Comparison of ENCODE assay signal across 8 mouse cellular contexts in the genomic region with DNA sequence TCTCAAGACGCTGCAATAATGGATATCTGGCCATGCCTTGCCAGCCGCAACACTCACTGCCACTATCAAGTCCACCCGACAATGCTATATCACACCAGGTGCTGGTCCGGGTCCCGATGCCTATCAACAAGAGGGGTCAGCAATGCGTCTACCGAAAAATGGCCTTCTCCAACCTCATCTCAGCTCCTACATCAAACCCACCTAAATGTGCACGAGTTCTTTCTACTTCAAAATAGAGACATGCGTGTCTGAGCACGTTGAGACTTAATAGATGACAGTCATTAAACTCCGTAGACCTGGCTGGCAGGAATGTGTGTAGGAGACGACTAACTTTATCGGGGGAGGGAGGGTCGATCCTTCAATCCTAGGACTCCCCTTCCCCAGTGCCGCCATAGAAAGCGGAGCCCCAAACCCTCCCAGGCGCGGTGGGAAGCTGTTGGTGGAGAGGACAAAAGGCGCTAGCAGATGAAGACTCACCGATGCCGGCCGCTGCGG. TPM values are rescaled to one million over a fixed set of nuclear protein-coding genes. Genes with fewer than 3 reads are reported as not detected.
A peak's percentile ranks its signal among the peaks of the same experiment; 100 is the strongest.
DNase-seq lines count a peak whose midpoint lies in the region; ATAC-seq and TF ChIP-seq lines count a peak whose summit lies in the region.

No protein-coding gene starts in this region.

- peak in 1 of 2 experiments; percentile 31 for DNase-seq in left cerebral cortex, adult 2 months (ENCODE audit: extremely low spot score in 1 of 2, low spot score in 2 of 2)
- no peak for DNase-seq in left cerebral cortex, adult 11 months (ENCODE audit: low spot score)
- peak; percentile 21 for DNase-seq in adrenal gland, postnatal 14 days
- DNase-seq in midbrain, embryonic 10.5 days (ENCODE audit: low spot score): no peak
- no peak for DNase-seq in ovary, postnatal 10 days (ENCODE audit: low spot score)
- DNase-seq in embryo, embryonic 9.5 days (ENCODE audit: extremely low spot score): no peak

- H3K27ac ChIP-seq in left cerebral cortex, adult 2 months: peak overlapping the region; percentile 94
- H3K27ac ChIP-seq in embryonic facial prominence, embryonic 13.5 days: peak overlapping the region; percentile 84
- peak overlapping the region; percentile 88 for H3K27ac ChIP-seq in hindbrain, embryonic 15.5 days (replicated peaks)
- H3K27ac ChIP-seq in midbrain, embryonic 10.5 days (replicated peaks): peak overlapping the region; percentile 95

- WGBS in embryonic facial prominence, embryonic 13.5 days: under 1% methylated on average over 23 of the region's 23 CpGs
- WGBS in hindbrain, embryonic 15.5 days: under 1% methylated on average over 23 of the region's 23 CpGs
- WGBS in midbrain, embryonic 10.5 days: under 1% methylated on average over 23 of the region's 23 CpGs

- peaks cover 8% of the 10 kb centered on the region; the same call in 1 of the 2 replicates for H3K36me3 ChIP-seq in embryonic facial prominence, embryonic 13.5 days
- H3K36me3 ChIP-seq in hindbrain, embryonic 15.5 days: no peaks in the 10 kb centered on the region
- peaks cover 5% of the 10 kb centered on the region; the same call in 1 of the 2 replicates for H3K36me3 ChIP-seq in midbrain, embryonic 10.5 days

- H3K27me3 ChIP-seq in embryonic facial prominence, embryonic 13.5 days: peaks cover 3% of the 10 kb centered on the region
- no peaks in the 10 kb centered on the region for H3K27me3 ChIP-seq in hindbrain, embryonic 15.5 days
- H3K27me3 ChIP-seq in midbrain, embryonic 10.5 days (ENCODE audit: low read depth, poor library complexity, severe bottlenecking): peaks cover 4% of the 10 kb centered on the region; the same call in 1 of the 2 replicates

- H3K4me2 ChIP-seq in embryonic facial prominence, embryonic 13.5 days: peak overlapping the region; percentile 80
- H3K4me2 ChIP-seq in hindbrain, embryonic 15.5 days: peak overlapping the region; percentile 61

- H3K4me3 ChIP-seq in left cerebral cortex, adult 2 months: peak overlapping the region; percentile 82
- H3K4me3 ChIP-seq in embryonic facial prominence, embryonic 13.5 days: peak overlapping the region; percentile 81
- H3K4me3 ChIP-seq in hindbrain, embryonic 15.5 days: peak overlapping the region; percentile 73
- H3K4me3 ChIP-seq in midbrain, embryonic 10.5 days: peak overlapping the region; percentile 88

- peak overlapping the region; percentile 88 for H3K9ac ChIP-seq in embryonic facial prominence, embryonic 13.5 days
- peak overlapping the region; percentile 80 for H3K9ac ChIP-seq in hindbrain, embryonic 15.5 days

- ATAC-seq in embryonic facial prominence, embryonic 13.5 days (ENCODE audit: insufficient number of reproducible peaks, insufficient read depth, low FRiP score, low TSS enrichment, low read depth): 0 out of 2 replicates have a peak, but pooled peaks have one; percentile 15
- peak; percentile 39; the same call in 1 of the 2 replicates for ATAC-seq in hindbrain, embryonic 15.5 days (ENCODE audit: low FRiP score, low read depth)

- H3K9me3 ChIP-seq in embryonic facial prominence, embryonic 13.5 days: no peaks in the 10 kb centered on the region
- no peaks in the 10 kb centered on the region for H3K9me3 ChIP-seq in hindbrain, embryonic 15.5 days
- no peaks in the 10 kb centered on the region for H3K9me3 ChIP-seq in midbrain, embryonic 10.5 days (replicated peaks)

- intact Hi-C loops in left cerebral cortex, adult 2 months (cut with DNase I): no loop called here

- TF ChIP-seq CTCF in left cerebral cortex, adult 2 months (IDR thresholded peaks at IDR 0.05): no peak

- peaks cover 7% of the 10 kb centered on the region; the same call in 1 of the 2 replicates for H3K4me1 ChIP-seq in embryonic facial prominence, embryonic 13.5 days
- peaks cover 28% of the 10 kb centered on the region for H3K4me1 ChIP-seq in hindbrain, embryonic 15.5 days (replicated peaks)
- peaks cover 29% of the 10 kb centered on the region for H3K4me1 ChIP-seq in midbrain, embryonic 10.5 days

RNA-seq across cellular contexts. Expression of a gene that starts 0.4 kb away (rescaled TPM):
- total RNA-seq in left cerebral cortex, adult 2 months (2021): 10 to 100 TPM; 41.8 to 45.0 TPM
- 32.0 and 35.0 TPM in 2 replicates for total RNA-seq in adrenal gland, postnatal 14 days (2021)
- 28.9 and 29.5 TPM in 2 replicates for polyA plus RNA-seq in embryonic facial prominence, embryonic 13.5 days (2015; fragmentation: Nextera tagmentation; extraction: Ambion mirVana)
- 30.7 and 30.9 TPM in 2 replicates for polyA plus RNA-seq in hindbrain, embryonic 15.5 days (2015; fragmentation: Nextera tagmentation; extraction: Ambion mirVana)
- polyA plus RNA-seq in midbrain, embryonic 10.5 days (2016; fragmentation: Nextera tagmentation; extraction: Ambion mirVana): 23.2 and 28.7 TPM in 2 replicates

RNA-seq across cellular contexts. Expression of a gene that starts 6.7 kb away (rescaled TPM):
- 10 to 100 TPM; 21.8 to 28.5 TPM for total RNA-seq in left cerebral cortex, adult 2 months (2021)
- total RNA-seq in adrenal gland, postnatal 14 days (2021): 8.1 and 11.2 TPM in 2 replicates
- 1.5 and 2.6 TPM in 2 replicates for polyA plus RNA-seq in embryonic facial prominence, embryonic 13.5 days (2015; fragmentation: Nextera tagmentation; extraction: Ambion mirVana)
- 12.4 and 14.1 TPM in 2 replicates for polyA plus RNA-seq in hindbrain, embryonic 15.5 days (2015; fragmentation: Nextera tagmentation; extraction: Ambion mirVana)
- 3.3 and 5.4 TPM in 2 replicates for polyA plus RNA-seq in midbrain, embryonic 10.5 days (2016; fragmentation: Nextera tagmentation; extraction: Ambion mirVana)

RNA-seq across cellular contexts. Expression of a gene that starts 38.1 kb away (rescaled TPM):
- total RNA-seq in left cerebral cortex, adult 2 months (2021): 10 to 100 TPM; 57.0 to 57.6 TPM
- total RNA-seq in adrenal gland, postnatal 14 days (2021): 39.3 and 48.9 TPM in 2 replicates
- polyA plus RNA-seq in embryonic facial prominence, embryonic 13.5 days (2015; fragmentation: Nextera tagmentation; extraction: Ambion mirVana): 41.7 and 45.1 TPM in 2 replicates
- polyA plus RNA-seq in hindbrain, embryonic 15.5 days (2015; fragmentation: Nextera tagmentation; extraction: Ambion mirVana): 74.5 and 77.2 TPM in 2 replicates
- polyA plus RNA-seq in midbrain, embryonic 10.5 days (2016; fragmentation: Nextera tagmentation; extraction: Ambion mirVana): 34.4 and 44.9 TPM in 2 replicates
